Mouse (Mus musculus) myocyte (in vitro differentiated cells): ENCODE measurements around the gene Gpr50.

Source experiments
- CEBPB ChIP-seq: IDR thresholded peaks from 2 replicates; pipeline ENCODE4 v1.6.1; 2011; ENCODE audit warnings: mild to moderate bottlenecking, moderate library complexity; ENCODE audit not compliant: poor library complexity, insufficient read depth, severe bottlenecking
- E2F4 ChIP-seq: IDR thresholded peaks from one replicate; pipeline ENCODE4 v1.6.1; 2011; ENCODE audit warnings: mild to moderate bottlenecking, control low read depth, moderate library complexity; ENCODE audit not compliant: insufficient read depth
- MAX ChIP-seq: IDR thresholded peaks from one replicate; pipeline ENCODE4 v1.6.1; 2011; ENCODE audit warnings: low read depth, mild to moderate bottlenecking, control low read depth
- MYOD1 ChIP-seq, 3 experiments: IDR thresholded peaks; one replicate each; pipeline ENCODE4 v1.6.1; 2011; ENCODE audit warnings: control low read depth in 2 of 3, low read depth in 2 of 3, mild to moderate bottlenecking in 2 of 3, moderate library complexity in 1 of 3; ENCODE audit not compliant: insufficient read length in 2 of 3, control insufficient read depth in 1 of 3
- MYOG ChIP-seq, 3 experiments: IDR thresholded peaks; one replicate each; pipeline ENCODE4 v1.6.1; 2011; ENCODE audit warnings: control low read depth in 2 of 3, low read depth in 2 of 3, mild to moderate bottlenecking in 2 of 3; ENCODE audit not compliant: insufficient read length in 2 of 3, control insufficient read depth in 1 of 3, insufficient read depth in 1 of 3
- POLR2A ChIP-seq: IDR thresholded peaks from one replicate; pipeline ENCODE4 v1.6.1; 2011; ENCODE audit warnings: low read depth, mild to moderate bottlenecking, control low read depth, moderate library complexity; ENCODE audit not compliant: insufficient read length
- REST ChIP-seq: IDR thresholded peaks from one replicate; pipeline ENCODE4 v1.6.1; 2011; ENCODE audit warnings: mild to moderate bottlenecking, control low read depth, moderate library complexity; ENCODE audit not compliant: insufficient read depth, insufficient read length
- SRF ChIP-seq: IDR thresholded peaks from one replicate; pipeline ENCODE4 v1.6.1; 2011; ENCODE audit warnings: low read depth; ENCODE audit not compliant: control insufficient read depth, insufficient read length
- TCF12 ChIP-seq: IDR thresholded peaks from one replicate; pipeline ENCODE4 v1.6.1; 2011; ENCODE audit warnings: mild to moderate bottlenecking, control low read depth; ENCODE audit not compliant: poor library complexity, insufficient read depth, severe bottlenecking
- TCF3 ChIP-seq: IDR thresholded peaks from one replicate; pipeline ENCODE4 v1.6.1; 2011; ENCODE audit warnings: low read depth, control low read depth; ENCODE audit not compliant: insufficient read length
- USF1 ChIP-seq: IDR thresholded peaks from one replicate; pipeline ENCODE4 v1.6.1; 2011; ENCODE audit warnings: low read depth, mild to moderate bottlenecking, control low read depth, moderate library complexity

- TF ChIP-seq E2F4, result no peak
- no peak for TF ChIP-seq TCF3
- TF ChIP-seq POLR2A, result no peak
- TF ChIP-seq MAX, result no peak
- TF ChIP-seq CEBPB, result no peak
- no peak for TF ChIP-seq REST
- no peak for TF ChIP-seq USF1
- TF ChIP-seq MYOG (IDR thresholded peaks at IDR 0.05; ENCODE audit: control insufficient read depth in 1 of 3, insufficient read depth in 1 of 3, insufficient read length in 2 of 3, low read depth in 2 of 3), result no peak
- no peak for TF ChIP-seq TCF12
- no peak for TF ChIP-seq SRF
- TF ChIP-seq MYOD1 (IDR thresholded peaks at IDR 0.05; ENCODE audit: control insufficient read depth in 1 of 3, insufficient read length in 2 of 3, low read depth in 2 of 3), result no peak
Observed at GRCm38 (mm10) chrX:71630709-71631108, 32.8 kb upstream of the Gpr50 start.
